Mouse (Mus musculus) G1E (cell line): Measurements from ENCODE around the gene Enox1. TPM values are rescaled to one million over a fixed set of nuclear protein-coding genes. Genes with fewer than 3 reads are reported as not detected.

Source experiments
- ATAC-seq: 2 replicates; pipeline ENCODE4 v1.8.0; 2016; ENCODE audit warnings: mild to moderate bottlenecking; ENCODE audit not compliant: insufficient number of reproducible peaks, poor library complexity, low FRiP score, severe bottlenecking; ENCODE audit errors: extremely low read depth
- DNase-seq: peaks from one replicate; pipeline ENCODE4 v3.0.0; 2012; ENCODE audit warnings: low spot score
- H3K27me3 ChIP-seq: 2 replicates; pipeline ENCODE4 v1.6.1; 2012; ENCODE audit warnings: mild to moderate bottlenecking, low read length, inconsistent platforms; ENCODE audit not compliant: insufficient read depth
- H3K36me3 ChIP-seq: replicated peaks from 2 replicates; pipeline ENCODE3; 2012; ENCODE audit warnings: mild to moderate bottlenecking, inconsistent platforms
- H3K4me1 ChIP-seq: 2 replicates; pipeline ENCODE4 v1.6.1; 2012; ENCODE audit warnings: low read depth, low read length, inconsistent platforms, mixed read lengths; ENCODE audit not compliant: insufficient read depth
- H3K4me3 ChIP-seq: 2 replicates; pipeline ENCODE4 v1.5.1; 2012; ENCODE audit warnings: low read depth, mild to moderate bottlenecking, inconsistent platforms, low read length, moderate library complexity, mixed read lengths
- H3K9me3 ChIP-seq: replicated peaks from 2 replicates; pipeline ENCODE4 v1.6.1; 2012; ENCODE audit warnings: inconsistent platforms
- CTCF ChIP-seq: IDR thresholded peaks from 2 replicates; pipeline ENCODE4 v1.5.1; 2012; ENCODE audit warnings: low read depth, low read length, inconsistent platforms, mixed read lengths
- GATA1 ChIP-seq: IDR thresholded peaks from 2 replicates; pipeline ENCODE4 v1.6.1; 2012; ENCODE audit warnings: borderline replicate concordance, low read length, inconsistent platforms, mixed read lengths
- GATA2 ChIP-seq: IDR thresholded peaks from 2 replicates; pipeline ENCODE4 v1.6.1; 2012; ENCODE audit warnings: low read depth, low read length, inconsistent platforms, borderline replicate concordance
- POLR2AphosphoS5 ChIP-seq: IDR thresholded peaks from 2 replicates; pipeline ENCODE4 v1.6.1; 2012; ENCODE audit warnings: low read depth, low read length, inconsistent platforms; ENCODE audit not compliant: insufficient replicate concordance
- TAL1 ChIP-seq: conservative IDR thresholded peaks from 2 replicates; pipeline ENCODE4 v1.6.1; 2012; ENCODE audit warnings: low read depth, low read length, inconsistent platforms, mixed read lengths
- polyA plus RNA-seq: library from polyadenylated mRNA; stranded (reverse); fragments of >175 nt; gene quantifications from 2 replicates; pipeline ENCODE4 v1.2.3, GENCODE M21; 2012
- total RNA-seq, 2 experiments: library from RNA; stranded (forward) in 1 of 2; stranded (reverse) in 1 of 2; fragments of 200-1000 nt in 1 of 2; fragments of >200 nt in 1 of 2; fragmentation: Nextera tagmentation in 1 of 2; gene quantifications; 2 replicates each; pipeline ENCODE4 v1.2.3; 2014 to 2017

Gene Enox1
- total and polyA plus RNA-seq, 3 experiments: 0.05 TPM; not detected in 2

GRCm38 (mm10) chr14:77147635-77148034 lies 8.9 kb upstream of the Enox1 start:
- Histone ChIP-seq H3K36me3 (no peaks in the 10 kb centered on the region), H3K9me3 (peaks cover 17% of the 10 kb centered on the region), H3K27me3 (no peaks in the 10 kb centered on the region), H3K4me1 (no peaks in the 10 kb centered on the region), H3K4me3 (no peak overlapping the region)
- ATAC-seq (no peak), DNase-seq (no peak)
- no peak for TF ChIP-seq GATA2
- TF ChIP-seq POLR2AphosphoS5: no peak
- no peak for TF ChIP-seq TAL1
- TF ChIP-seq CTCF: no peak
- no peak for TF ChIP-seq GATA1

DNA sequence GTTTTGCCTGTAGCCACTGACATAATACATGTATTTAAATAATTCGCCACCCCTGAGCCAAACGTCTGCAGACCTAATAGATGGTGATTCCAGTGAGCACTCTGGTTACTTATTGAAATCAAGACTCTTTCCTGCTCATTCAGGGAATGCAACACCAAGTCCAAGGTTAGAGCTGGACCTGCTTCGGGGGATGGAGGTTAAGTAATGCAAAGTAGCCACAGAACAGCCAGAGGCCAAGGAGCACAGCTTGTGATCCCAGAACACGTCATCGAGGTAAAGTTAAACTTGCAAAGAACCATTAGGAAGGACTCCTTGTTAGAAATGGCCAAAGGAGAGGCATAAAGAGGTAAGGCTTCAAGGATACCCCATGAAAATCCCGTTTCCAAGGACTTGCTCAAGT lies 6.0 kb upstream of the Enox1 start:
- Histone ChIP-seq H3K4me3 (no peak overlapping the region), H3K36me3 (no peaks in the 10 kb centered on the region), H3K4me1 (no peaks in the 10 kb centered on the region), H3K9me3 (peaks cover 22% of the 10 kb centered on the region), H3K27me3 (no peaks in the 10 kb centered on the region)
- DNase-seq: no peak
- TF ChIP-seq POLR2AphosphoS5 (no peak), GATA1 (no peak), GATA2 (no peak), CTCF (no peak), TAL1 (no peak)
- no peak for ATAC-seq

GRCm38 (mm10) chr14:77151431-77151830 lies 5.1 kb upstream of the Enox1 start:
- DNase-seq (no peak), ATAC-seq (no peak)
- no peaks in the 10 kb centered on the region for H3K36me3 ChIP-seq
- H3K27me3 ChIP-seq: no peaks in the 10 kb centered on the region; the same call in 1 of the 2 replicates
- no peak overlapping the region for H3K4me3 ChIP-seq
- peaks cover 31% of the 10 kb centered on the region for H3K9me3 ChIP-seq
- H3K4me1 ChIP-seq: no peaks in the 10 kb centered on the region
- TF ChIP-seq GATA2 (no peak), POLR2AphosphoS5 (no peak), TAL1 (no peak), GATA1 (no peak), CTCF (no peak)

DNA sequence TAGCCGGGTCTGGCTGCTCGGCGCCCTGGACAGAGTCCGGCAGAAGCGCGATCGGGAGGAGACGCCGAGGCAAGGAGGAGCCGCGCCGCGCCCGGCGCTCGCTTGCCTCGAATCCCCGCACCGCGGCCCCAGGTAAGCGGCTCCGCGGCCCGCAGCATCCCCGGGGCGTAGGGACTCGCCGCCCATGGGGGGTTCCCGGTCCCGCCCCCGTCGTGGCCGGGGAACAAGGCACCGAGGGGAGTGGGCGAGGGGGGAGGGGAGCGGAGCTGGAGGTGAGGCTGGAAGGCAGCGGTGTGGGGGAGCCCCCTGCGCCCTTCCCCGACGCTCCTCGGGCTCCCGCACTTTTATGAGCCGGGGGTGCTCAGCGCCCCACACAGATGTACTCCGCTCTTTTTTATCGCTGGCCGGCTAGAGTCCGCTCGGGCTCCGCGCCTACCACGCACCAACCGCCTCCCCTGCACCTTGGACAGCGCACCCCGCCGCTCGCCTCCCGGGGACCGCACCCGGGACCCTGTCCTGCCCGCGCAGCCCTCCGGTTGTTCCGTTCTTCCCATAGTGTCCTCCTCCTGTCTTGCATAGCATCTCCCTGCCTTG lies 445 bp downstream of the Enox1 start:
- H3K4me3 ChIP-seq: no peak overlapping the region; the same call in 1 of the 2 replicates
- DNase-seq (no peak), ATAC-seq (no peak)
- no peak for TF ChIP-seq TAL1
- TF ChIP-seq POLR2AphosphoS5: no peak
- no peaks in the 10 kb centered on the region for H3K4me1 ChIP-seq
- H3K27me3 ChIP-seq: no peaks in the 10 kb centered on the region; the same call in 1 of the 2 replicates
- peaks cover 50% of the 10 kb centered on the region for H3K9me3 ChIP-seq
- no peaks in the 10 kb centered on the region for H3K36me3 ChIP-seq

DNA sequence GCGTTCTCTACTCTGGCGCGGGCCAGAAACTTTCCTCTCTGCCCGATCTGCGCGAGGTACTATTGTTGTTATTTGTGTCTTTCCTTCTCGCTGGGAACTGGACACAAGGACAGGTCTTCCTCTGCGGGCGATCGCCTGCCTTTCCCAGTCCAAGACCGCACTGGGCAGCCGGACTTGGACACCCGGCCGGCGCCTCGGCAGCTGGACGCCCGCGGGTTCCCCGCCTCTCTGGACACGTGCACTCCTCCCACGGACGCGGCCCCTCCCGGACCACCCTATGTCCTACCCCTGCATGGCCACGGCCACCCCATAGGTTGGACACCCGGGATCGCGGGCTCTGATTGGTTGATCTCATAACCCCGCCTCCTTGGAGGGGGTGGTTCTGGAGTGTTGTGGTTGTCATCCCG lies 945 bp downstream of the Enox1 start:
- Histone ChIP-seq H3K27me3 (no peaks in the 10 kb centered on the region; the same call in 1 of the 2 replicates), H3K4me1 (no peaks in the 10 kb centered on the region), H3K9me3 (peaks cover 51% of the 10 kb centered on the region), H3K36me3 (no peaks in the 10 kb centered on the region), H3K4me3 (no peak overlapping the region; the same call in 1 of the 2 replicates)
- ATAC-seq (no peak), DNase-seq (no peak)
- no peak for TF ChIP-seq CTCF
- no peak for TF ChIP-seq POLR2AphosphoS5
- TF ChIP-seq GATA1: no peak
- no peak for TF ChIP-seq GATA2
- no peak for TF ChIP-seq TAL1

- DNase-seq (no peak), ATAC-seq (no peak)
- no peak overlapping the region for H3K4me3 ChIP-seq
- no peaks in the 10 kb centered on the region; the same call in 1 of the 2 replicates for H3K27me3 ChIP-seq
- H3K4me1 ChIP-seq: no peaks in the 10 kb centered on the region
- no peak for TF ChIP-seq GATA2
- TF ChIP-seq GATA1: no peak
- TF ChIP-seq POLR2AphosphoS5: no peak
- TF ChIP-seq CTCF: no peak
- TF ChIP-seq TAL1: no peak
- H3K36me3 ChIP-seq: no peaks in the 10 kb centered on the region
- peaks cover 62% of the 10 kb centered on the region for H3K9me3 ChIP-seq
Observed at GRCm38 (mm10) chr14:77159397-77159796, 2.8 kb downstream of the Enox1 start.

GRCm38 (mm10) chr14:77162496-77162895 lies 5.9 kb downstream of the Enox1 start:
- no peak for TF ChIP-seq TAL1
- TF ChIP-seq POLR2AphosphoS5: no peak
- TF ChIP-seq CTCF: no peak
- no peak for TF ChIP-seq GATA1
- TF ChIP-seq GATA2: no peak
- H3K27me3 ChIP-seq: no peaks in the 10 kb centered on the region
- no peak for DNase-seq
- no peak overlapping the region for H3K4me3 ChIP-seq
- no peak for ATAC-seq
- H3K9me3 ChIP-seq: peaks cover 56% of the 10 kb centered on the region
- no peaks in the 10 kb centered on the region for H3K36me3 ChIP-seq
- no peaks in the 10 kb centered on the region for H3K4me1 ChIP-seq
